Mouse (Mus musculus) liver, embryonic 13.5 days (tissue): ENCODE data around the gene Hypk. TPM values are rescaled to one million over a fixed set of nuclear protein-coding genes. Genes with fewer than 3 reads are reported as not detected.
"Not testable (repeated sequence)": the region's sequence is repeated elsewhere in the genome, so short reads cannot be mapped to it uniquely, and the experiment has no call there.

Experiments
- ATAC-seq: fragments of 200-750 bp; cut with Nextera tagmentation; 2 replicates; pipeline ENCODE4 v1.8.0; 2017; ENCODE audit warnings: low read depth, mild to moderate bottlenecking, moderate number of reproducible peaks, moderate library complexity
- DNase-seq: peaks from one replicate; pipeline ENCODE4 v3.0.0; 2022
- H3K27ac ChIP-seq: fragments of 300-500 bp; sonication (generic); 2 replicates; pipeline ENCODE4 v1.5.1; 2015; ENCODE audit warnings: moderate library complexity, mild to moderate bottlenecking, inconsistent platforms
- H3K27me3 ChIP-seq: fragments of 300-500 bp; sonication (generic); 2 replicates; pipeline ENCODE4 v1.6.1; 2015; ENCODE audit warnings: mild to moderate bottlenecking, inconsistent platforms
- H3K36me3 ChIP-seq: fragments of 300-500 bp; sonication (generic); 2 replicates; pipeline ENCODE4 v1.6.1; 2015; ENCODE audit warnings: mild to moderate bottlenecking, inconsistent platforms
- H3K4me1 ChIP-seq: fragments of 300-500 bp; sonication (generic); replicated peaks from 2 replicates; pipeline ENCODE4 v1.6.1; 2015; ENCODE audit warnings: inconsistent platforms
- H3K4me2 ChIP-seq: fragments of 300-500 bp; sonication (generic); 2 replicates; pipeline ENCODE4 v1.6.1; 2015; ENCODE audit warnings: inconsistent platforms, mild to moderate bottlenecking, moderate library complexity
- H3K4me3 ChIP-seq: fragments of 300-500 bp; sonication (generic); replicated peaks from 2 replicates; pipeline ENCODE4 v1.5.1; 2015; ENCODE audit warnings: mild to moderate bottlenecking, inconsistent platforms
- H3K9ac ChIP-seq: fragments of 300-500 bp; sonication (generic); 2 replicates; pipeline ENCODE4 v1.6.1; 2015; ENCODE audit warnings: mild to moderate bottlenecking, inconsistent platforms
- H3K9me3 ChIP-seq: fragments of 300-500 bp; sonication (generic); replicated peaks from 2 replicates; pipeline ENCODE4 v1.6.1; 2016; ENCODE audit warnings: inconsistent platforms
- WGBS: fragments of 180-500 bp; shearing (Covaris S2); methylation state at CpG from one replicate; pipeline ENCODE4 v1.1.7; 2015; ENCODE audit not compliant: insufficient replicate concordance; 5-methylcytosine and 5-hydroxymethylcytosine counted together
- polyA plus RNA-seq: library from polyadenylated mRNA; unstranded; fragments of >200 nt; fragmentation: Nextera tagmentation; extraction: Ambion mirVana; gene quantifications from 2 replicates; pipeline ENCODE4 v1.2.1, GENCODE M21; 2015

Gene Hypk
- polyA plus RNA-seq, 1 experiment from 2014 or later: 111 TPM

GRCm38 (mm10) chr2:121448136-121448535 lies 5.0 kb upstream of the Hypk start:
- no peak for DNase-seq
- H3K36me3 ChIP-seq: peaks cover 19% of the 10 kb centered on the region
- no peaks in the 10 kb centered on the region for H3K9me3 ChIP-seq
- no peak for ATAC-seq
- H3K4me3 ChIP-seq: peak overlapping the region; percentile 100
- peak overlapping the region; percentile 75 for H3K9ac ChIP-seq
- peaks cover 47% of the 10 kb centered on the region for H3K4me1 ChIP-seq
- WGBS: 15% methylated on average over 9 of the region's 9 CpGs
- peak overlapping the region; percentile 88 for H3K27ac ChIP-seq
- H3K27me3 ChIP-seq: peaks cover under 1% of the 10 kb centered on the region; the same call in 1 of the 2 replicates
- H3K4me2 ChIP-seq: peak overlapping the region; percentile 95

DNA sequence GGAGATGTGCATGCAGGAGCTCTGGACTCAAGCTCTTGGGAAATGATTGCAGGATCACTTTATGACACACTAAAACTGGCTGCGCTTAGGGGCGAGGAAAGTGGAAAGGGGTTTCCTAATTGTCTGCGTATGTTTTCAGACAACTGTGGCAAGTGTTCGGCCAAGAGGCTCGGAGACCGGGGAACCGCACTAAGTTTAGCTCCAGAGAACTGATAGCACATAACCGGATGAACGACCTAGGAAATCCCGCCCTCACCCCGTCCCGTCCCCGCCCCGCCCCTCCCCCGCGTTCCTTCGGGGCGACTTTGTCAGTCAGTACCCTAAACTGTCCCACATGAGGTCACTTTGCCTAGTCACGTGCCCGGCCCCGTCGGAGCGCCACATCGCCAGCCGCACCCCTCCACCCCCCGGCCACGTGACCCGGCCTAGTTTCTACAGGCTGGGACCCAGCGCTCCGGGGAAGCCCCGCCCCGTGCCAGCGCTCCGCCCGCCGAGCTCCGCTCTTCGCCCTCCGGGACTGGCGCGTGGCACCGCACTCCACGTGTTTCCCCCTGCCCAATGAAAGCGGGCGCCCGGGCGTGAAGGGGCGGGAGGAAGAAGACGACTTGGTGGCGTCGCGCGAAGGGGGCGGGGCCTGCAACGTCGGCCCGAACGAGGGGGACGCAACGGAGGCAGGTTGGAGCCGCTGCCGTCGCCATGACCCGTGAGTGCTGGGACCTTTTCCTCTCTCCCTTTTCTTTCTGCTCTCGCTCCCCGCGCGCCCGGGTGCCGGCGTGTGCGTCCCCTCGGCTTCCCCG lies 4.2 kb upstream of the Hypk start, which contains the start of gene Serf2:
Gene Serf2 (plus strand): TSS at position 457 of the 797 bp plus-strand sequence.
- Histone ChIP-seq H3K4me3 (peak within 1 kb of the TSS; percentile 100), H3K4me1 (peaks cover 52% of the 10 kb centered on the region), H3K9ac (peak within 1 kb of the TSS; percentile 100), H3K27ac (peak within 1 kb of the TSS; percentile 93), H3K9me3 (no peaks in the 10 kb centered on the region), H3K27me3 (no peaks in the 10 kb centered on the region), H3K4me2 (peak within 1 kb of the TSS; percentile 95), H3K36me3 (peaks cover 26% of the 10 kb centered on the region)
- WGBS: under 1% methylated on average over 70 of the region's 74 CpGs
- peak; percentile 100 for DNase-seq
- ATAC-seq: peak; percentile 97

GRCm38 (mm10) chr2:121449545-121450011 lies 3.5 kb upstream of the Hypk start:
- no peaks in the 10 kb centered on the region for H3K9me3 ChIP-seq
- ATAC-seq (peak; percentile 14), DNase-seq (no peak)
- under 1% methylated on average over 54 of the region's 54 CpGs for WGBS
- H3K4me1 ChIP-seq: peaks cover 52% of the 10 kb centered on the region
- peak overlapping the region; percentile 95 for H3K4me2 ChIP-seq
- peaks cover 26% of the 10 kb centered on the region for H3K36me3 ChIP-seq
- H3K27ac ChIP-seq: peak overlapping the region; percentile 93
- peak overlapping the region; percentile 100 for H3K4me3 ChIP-seq
- peak overlapping the region; percentile 100 for H3K9ac ChIP-seq
- no peaks in the 10 kb centered on the region for H3K27me3 ChIP-seq

- H3K36me3 ChIP-seq: peaks cover 26% of the 10 kb centered on the region
- DNase-seq: no peak
- WGBS: 0% methylated on average over 7 of the region's 7 CpGs
Measured at GRCm38 (mm10) chr2:121450093-121450492, 3.0 kb upstream of the Hypk start.

DNA sequence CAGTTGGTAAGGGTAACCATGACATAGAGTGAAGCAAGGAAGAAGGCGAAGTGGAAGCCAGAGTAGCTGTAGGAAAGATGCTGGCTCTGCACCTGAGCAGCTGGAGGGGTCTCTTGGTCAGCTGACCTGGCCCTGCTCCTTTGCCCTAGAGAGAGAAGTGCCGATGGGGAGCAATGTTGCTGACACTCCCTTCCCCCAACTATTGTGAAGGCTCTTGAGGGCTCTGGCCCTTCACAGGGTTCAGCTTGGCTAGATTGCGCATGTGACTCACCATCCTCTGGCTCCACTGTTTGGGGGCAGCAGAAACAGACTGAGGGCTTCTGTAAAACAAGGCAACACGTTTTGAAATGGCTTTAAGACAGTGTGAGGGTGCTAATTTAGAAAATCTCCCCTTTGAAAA lies 729 bp upstream of the Hypk start:
- no peaks in the 10 kb centered on the region for H3K27me3 ChIP-seq
- H3K36me3 ChIP-seq: peaks cover 26% of the 10 kb centered on the region
- H3K4me1 ChIP-seq: peaks cover 60% of the 10 kb centered on the region
- no peak overlapping the region for H3K27ac ChIP-seq
- no peak overlapping the region for H3K4me3 ChIP-seq
- H3K9me3 ChIP-seq: no peaks in the 10 kb centered on the region
- H3K9ac ChIP-seq: no peak overlapping the region
- ATAC-seq (no peak), DNase-seq (no peak)
- WGBS: 71% methylated on average over 4 of the region's 4 CpGs
- H3K4me2 ChIP-seq: no peak overlapping the region

More at GRCm38 (mm10) chr2:121450093-121450492, 3.0 kb upstream of the Hypk start:
- H3K27ac ChIP-seq: peak overlapping the region; percentile 93
- no peak for ATAC-seq
- peak overlapping the region; percentile 95 for H3K4me2 ChIP-seq
- H3K27me3 ChIP-seq: no peaks in the 10 kb centered on the region
- H3K4me1 ChIP-seq: peaks cover 50% of the 10 kb centered on the region
- peak overlapping the region; percentile 100 for H3K4me3 ChIP-seq
- no peaks in the 10 kb centered on the region for H3K9me3 ChIP-seq
- peak overlapping the region; percentile 100 for H3K9ac ChIP-seq

GRCm38 (mm10) chr2:121453917-121454316 lies 827 bp downstream of the Hypk start:
- ATAC-seq: no peak
- Histone ChIP-seq H3K4me1 (peaks cover 62% of the 10 kb centered on the region), H3K9me3 (no peaks in the 10 kb centered on the region), H3K4me2 (no peak overlapping the region), H3K9ac (no peak overlapping the region; the same call in 1 of the 2 replicates), H3K36me3 (peaks cover 36% of the 10 kb centered on the region), H3K27ac (no peak overlapping the region), H3K4me3 (no peak overlapping the region), H3K27me3 (no peaks in the 10 kb centered on the region)
- DNase-seq: no peak
- 85% methylated on average over 6 of the region's 6 CpGs for WGBS

DNA sequence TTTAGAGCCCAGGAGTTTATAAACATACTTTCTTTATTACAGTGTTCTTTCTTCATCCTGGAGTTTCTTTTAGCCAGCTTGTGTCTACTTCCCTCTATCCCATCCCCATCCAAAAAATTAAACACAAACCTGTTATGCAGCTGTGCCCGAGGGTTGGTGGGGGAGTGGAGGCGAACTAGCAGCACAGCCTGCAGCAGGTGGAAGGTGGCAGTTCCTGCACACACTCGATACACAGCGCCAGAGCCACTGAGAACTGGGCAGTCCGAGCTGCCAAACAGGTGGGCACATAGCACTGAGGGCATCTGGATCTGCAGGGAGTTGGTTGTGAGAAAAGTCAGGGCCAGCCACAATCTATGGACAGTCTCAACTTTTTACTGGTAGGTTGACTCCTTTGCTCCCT lies 2.4 kb downstream of the Hypk start:
- 73% methylated on average over 5 of the region's 5 CpGs for WGBS
- H3K9ac ChIP-seq: no peak overlapping the region
- H3K4me1 ChIP-seq: peaks cover 56% of the 10 kb centered on the region
- H3K36me3 ChIP-seq: peaks cover 47% of the 10 kb centered on the region
- no peaks in the 10 kb centered on the region for H3K27me3 ChIP-seq
- 0 out of 2 replicates have a peak overlapping the region, but pooled peaks have one; percentile 24 for H3K27ac ChIP-seq
- no peak for DNase-seq
- ATAC-seq: no peak
- H3K9me3 ChIP-seq: no peaks in the 10 kb centered on the region
- no peak overlapping the region for H3K4me2 ChIP-seq
- H3K4me3 ChIP-seq: no peak overlapping the region

DNA sequence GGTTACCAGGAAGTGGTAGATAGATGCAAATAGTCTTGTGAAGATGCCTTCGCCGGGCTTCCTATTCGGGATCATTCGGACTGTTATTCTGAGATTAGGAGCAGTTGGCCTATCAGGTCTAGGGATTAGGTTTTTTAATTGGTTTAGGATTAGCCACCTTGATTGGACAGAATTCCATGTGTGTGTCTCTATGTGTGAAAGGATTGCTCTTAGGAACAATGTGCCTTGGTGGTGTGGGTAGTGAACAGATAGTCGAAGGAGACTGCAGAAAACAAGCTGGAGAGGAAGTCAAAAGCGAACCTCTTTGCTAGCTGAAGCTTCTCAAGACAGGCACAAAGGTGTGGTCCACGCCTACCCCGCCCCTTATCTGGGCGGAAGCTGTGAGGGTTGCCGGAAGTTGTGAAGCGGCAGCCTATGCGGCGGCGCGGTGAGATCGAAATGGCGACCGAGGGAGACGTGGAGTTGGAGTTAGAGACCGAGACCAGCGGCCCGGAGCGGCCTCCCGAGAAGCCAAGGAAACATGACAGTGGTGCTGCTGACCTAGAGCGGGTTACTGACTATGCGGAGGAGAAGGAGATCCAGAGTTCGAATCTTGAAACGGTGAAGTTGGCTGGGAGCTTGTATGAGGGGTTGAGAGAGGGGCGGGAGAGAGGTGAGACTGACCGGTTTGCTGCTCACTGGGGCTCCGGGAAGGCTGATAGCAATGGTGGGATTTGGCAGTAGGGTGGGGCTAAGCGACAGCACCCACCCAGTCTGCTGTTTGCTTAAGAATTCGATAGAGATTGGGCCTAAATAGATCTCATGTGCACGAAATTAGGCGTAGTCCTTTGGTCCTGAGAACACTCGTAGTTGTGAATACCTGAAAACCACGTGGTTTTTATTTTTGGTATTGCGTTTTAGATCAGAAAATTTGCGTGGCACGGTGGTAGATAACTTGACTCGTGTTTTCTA lies 3.9 kb downstream of the Hypk start, which contains the start of gene Serinc4:
Gene Serinc4 (minus strand): TSS at position 90 of the 951 bp plus-strand sequence.
- peak within 1 kb of the TSS; percentile 74 for H3K4me2 ChIP-seq
- 2% methylated on average over 41 of the region's 41 CpGs for WGBS
- peak within 1 kb of the TSS; percentile 89 for H3K27ac ChIP-seq
- H3K27me3 ChIP-seq: no peaks in the 10 kb centered on the region
- H3K9me3 ChIP-seq: no peaks in the 10 kb centered on the region
- ATAC-seq (peak; percentile 95), DNase-seq (peak; percentile 87)
- H3K4me3 ChIP-seq: peak within 1 kb of the TSS; percentile 76
- H3K9ac ChIP-seq: peak within 1 kb of the TSS; percentile 81
- peaks cover 46% of the 10 kb centered on the region for H3K4me1 ChIP-seq
- peaks cover 45% of the 10 kb centered on the region for H3K36me3 ChIP-seq

DNA sequence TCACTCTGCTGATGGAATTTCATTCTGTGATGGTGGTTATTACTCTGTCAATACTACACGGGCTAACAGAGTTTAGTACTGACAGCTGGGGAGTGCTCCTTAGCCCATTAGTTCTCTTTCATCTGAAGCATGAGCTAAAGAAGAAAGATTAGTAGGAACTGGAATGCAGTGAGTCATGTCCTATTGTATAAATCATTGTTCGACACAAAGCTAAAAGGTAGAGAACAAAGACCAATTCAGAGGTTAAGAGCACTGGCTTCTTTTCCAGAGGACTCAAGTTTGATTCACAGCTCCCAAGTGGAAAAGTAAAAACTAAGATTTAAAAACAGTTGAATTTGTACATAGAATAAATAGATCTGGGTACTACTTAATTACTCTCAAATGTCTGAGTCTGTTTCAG lies 7.0 kb downstream of the Hypk start:
- no peak overlapping the region for H3K4me2 ChIP-seq
- H3K9ac ChIP-seq: no peak overlapping the region
- no peaks in the 10 kb centered on the region for H3K9me3 ChIP-seq
- no peak overlapping the region for H3K4me3 ChIP-seq
- DNase-seq: no peak
- peaks cover 28% of the 10 kb centered on the region for H3K4me1 ChIP-seq
- ATAC-seq: no peak
- H3K27me3 ChIP-seq: no peaks in the 10 kb centered on the region
- H3K36me3 ChIP-seq: peaks cover 27% of the 10 kb centered on the region
- no peak overlapping the region for H3K27ac ChIP-seq
- WGBS: 71% methylated on average over 2 of the region's 2 CpGs

DNA sequence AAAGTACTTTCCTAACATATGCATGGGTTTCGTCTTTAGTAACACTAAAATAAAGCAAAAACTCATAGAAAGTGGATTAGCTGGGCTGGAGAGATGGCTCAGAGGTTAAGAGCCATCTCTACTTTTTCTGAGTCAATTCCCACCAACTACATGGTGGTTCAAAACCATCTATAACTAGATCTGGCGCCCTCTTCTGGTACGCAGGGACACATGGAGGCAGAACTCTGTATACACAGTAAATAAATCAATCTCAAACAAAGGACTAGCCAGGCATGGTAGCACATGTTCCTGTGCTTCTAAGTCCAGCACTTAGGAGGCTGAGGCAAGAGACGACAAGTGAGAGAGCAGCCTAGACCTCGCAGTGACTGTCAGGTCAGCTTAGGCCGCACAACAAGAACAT lies 15.9 kb downstream of the Hypk start:
- not testable (repeated sequence) for H3K9me3 ChIP-seq, H3K27ac ChIP-seq, H3K4me1 ChIP-seq, DNase-seq, H3K9ac ChIP-seq, H3K36me3 ChIP-seq, H3K27me3 ChIP-seq, H3K4me2 ChIP-seq, H3K4me3 ChIP-seq, ATAC-seq
- 62% methylated on average over 2 of the region's 6 CpGs for WGBS

DNA sequence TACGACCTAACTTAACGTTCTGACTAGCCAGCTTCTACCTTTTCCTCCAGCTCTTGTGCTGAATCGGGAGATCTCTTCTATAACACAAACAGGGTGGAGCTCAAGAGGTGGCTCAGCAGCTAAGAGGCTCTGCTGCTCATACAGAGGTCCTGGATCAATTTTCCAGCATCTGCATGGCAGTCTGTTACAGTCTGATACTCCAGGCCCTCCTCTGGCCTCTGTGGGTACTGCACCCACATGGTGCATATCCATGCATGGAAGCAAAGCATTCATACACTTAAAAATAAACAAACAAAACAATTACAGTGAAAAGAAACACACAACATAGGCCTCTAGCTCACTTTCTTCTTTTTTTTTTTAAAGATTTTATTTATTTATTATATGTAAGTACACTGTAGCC lies 19.7 kb downstream of the Hypk start:
- not testable (repeated sequence) for H3K27ac ChIP-seq, H3K9me3 ChIP-seq, DNase-seq, H3K27me3 ChIP-seq, ATAC-seq, H3K9ac ChIP-seq
- H3K4me3 ChIP-seq: peak overlapping the region; percentile 75; the same call in 1 of the 2 replicates
- peak overlapping the region; percentile 85 for H3K4me2 ChIP-seq
- peaks cover 15% of the 10 kb centered on the region for H3K4me1 ChIP-seq
- WGBS: 89% methylated on average over 3 of the region's 3 CpGs
- peaks cover 11% of the 10 kb centered on the region; the same call in 1 of the 2 replicates for H3K36me3 ChIP-seq
